Mouse (Mus musculus): Measurements from ENCODE around the gene Pxn.
"Not testable (repeated sequence)": the region's sequence is repeated elsewhere in the genome, so short reads cannot be mapped to it uniquely, and the experiment has no call there.

Pxn gene

DNA sequence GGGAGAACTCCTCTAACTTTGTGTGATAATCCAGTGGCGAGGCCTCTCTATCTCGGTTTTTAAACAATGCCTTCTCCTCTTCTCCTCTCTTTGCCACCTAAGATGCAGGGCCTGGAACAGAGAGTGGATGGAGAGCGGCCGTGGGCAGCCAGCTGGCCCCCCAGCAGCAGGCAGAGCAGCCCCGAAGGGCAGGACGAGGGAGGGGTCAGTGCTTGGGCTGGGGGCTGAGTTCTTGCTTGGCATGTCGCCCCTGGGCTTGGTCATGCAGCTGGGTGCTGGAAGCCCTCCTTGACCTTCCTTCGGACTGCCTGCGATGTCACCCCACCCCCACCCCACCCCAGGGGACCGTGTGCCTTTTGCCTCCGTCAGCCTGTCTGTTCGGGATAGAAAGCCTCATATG, 44.9 kb downstream of the Pxn start:
- no peak for DNase-seq (ENCODE audit: extremely low read depth, low read depth)

- no peak for DNase-seq (ENCODE audit: extremely low read depth, low read depth)
These were observed 45.3 kb downstream of the Pxn start for GRCm38 (mm10) chr5:115551799-115552198.

GRCm38 (mm10) chr5:115553801-115554420, 47.4 kb downstream of the Pxn start:
- DNase-seq (ENCODE audit: extremely low read depth, low read depth) = no peak

GRCm38 (mm10) chr5:115554536-115555291, 48.2 kb downstream of the Pxn start:
- DNase-seq (ENCODE audit: extremely low read depth, low read depth) = no peak

GRCm38 (mm10) chr5:115556217-115556616, 49.7 kb downstream of the Pxn start:
- DNase-seq (ENCODE audit: extremely low read depth, low read depth) = peak; percentile 60

- no peak for DNase-seq (ENCODE audit: extremely low read depth, low read depth)
These were observed 51.8 kb downstream of the Pxn start for GRCm38 (mm10) chr5:115558182-115558794.

GRCm38 (mm10) chr5:115559237-115560101, 53.0 kb downstream of the Pxn start, which contains the start of gene Rplp0:
TSS of gene Rplp0 (plus strand) at chr5:115559467.
- peak; percentile 95 for DNase-seq (ENCODE audit: extremely low read depth, low read depth)

- DNase-seq (ENCODE audit: extremely low read depth, low read depth) = no peak
These were observed 53.9 kb downstream of the Pxn start for GRCm38 (mm10) chr5:115560336-115560905.

- DNase-seq (ENCODE audit: extremely low read depth, low read depth) = peak; percentile 56
These were observed 57.5 kb downstream of the Pxn start for GRCm38 (mm10) chr5:115563771-115564585.

DNA sequence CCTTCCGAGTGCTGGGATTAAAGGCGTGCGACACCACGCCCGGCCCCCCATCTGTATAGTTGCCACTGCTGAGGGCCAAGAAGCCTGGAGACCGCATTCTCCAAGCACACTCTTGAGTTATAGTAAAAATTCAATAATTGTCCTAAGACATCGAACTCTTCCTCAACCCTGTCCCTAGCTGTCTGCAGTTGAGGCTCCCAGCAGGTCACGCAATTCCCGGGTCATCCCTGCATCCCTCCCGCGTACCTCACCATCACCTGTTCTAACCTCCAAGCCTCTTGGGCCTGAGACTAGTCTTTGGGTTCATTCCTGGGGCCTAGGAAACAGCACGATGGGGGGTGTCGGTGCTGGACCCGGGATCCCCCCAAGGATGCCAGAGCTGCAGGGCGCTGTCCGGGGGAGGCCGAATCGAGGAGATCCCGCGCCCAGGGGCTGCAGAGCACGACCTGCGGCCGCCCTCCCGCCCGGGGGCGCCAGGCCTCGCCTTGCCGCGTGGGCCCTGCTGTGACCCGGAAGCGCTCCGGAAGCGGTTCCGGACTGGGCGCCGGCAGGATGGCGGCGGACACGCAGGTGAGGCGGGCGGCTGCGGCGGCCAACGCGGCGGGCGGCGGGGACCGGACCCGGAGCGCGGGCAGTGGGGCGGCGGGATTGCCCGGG, 58.4 kb downstream of the Pxn start, which contains the start of gene Gcn1l1:
Gene Gcn1l1 (plus strand): TSS at position 518 of the 657 bp plus-strand sequence.
- peak; percentile 55 for DNase-seq (ENCODE audit: extremely low read depth, low read depth)

DNA sequence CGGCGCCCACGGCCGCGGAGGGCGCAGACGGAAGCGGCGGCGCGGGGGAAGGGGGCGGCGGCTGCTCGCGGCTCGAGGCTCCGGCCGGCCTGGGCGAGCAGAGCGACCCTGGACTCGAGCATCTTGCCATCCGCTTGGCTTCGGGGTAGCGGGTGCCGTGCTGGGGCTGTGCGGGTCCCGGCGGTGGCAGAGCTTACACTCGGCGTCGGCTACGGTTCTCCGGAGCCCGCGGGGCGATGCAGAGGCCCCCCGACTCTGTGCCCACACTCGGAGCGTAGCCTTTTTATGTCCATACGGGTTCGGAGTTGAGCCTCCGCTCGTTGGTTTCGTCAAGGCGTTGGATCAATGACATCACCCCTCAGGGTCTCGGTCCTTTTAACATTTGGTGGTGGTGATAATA, 58.9 kb downstream of the Pxn start:
- DNase-seq (ENCODE audit: extremely low read depth, low read depth) = no peak

- no peak for DNase-seq (ENCODE audit: extremely low read depth, low read depth)
These were observed 62.2 kb downstream of the Pxn start for GRCm38 (mm10) chr5:115568681-115569080.

- no peak for DNase-seq (ENCODE audit: extremely low read depth, low read depth)
These were observed 62.8 kb downstream of the Pxn start for GRCm38 (mm10) chr5:115569308-115569707.

- no peak for DNase-seq (ENCODE audit: extremely low read depth, low read depth)
These were observed 63.2 kb downstream of the Pxn start for GRCm38 (mm10) chr5:115569721-115570120.

DNA sequence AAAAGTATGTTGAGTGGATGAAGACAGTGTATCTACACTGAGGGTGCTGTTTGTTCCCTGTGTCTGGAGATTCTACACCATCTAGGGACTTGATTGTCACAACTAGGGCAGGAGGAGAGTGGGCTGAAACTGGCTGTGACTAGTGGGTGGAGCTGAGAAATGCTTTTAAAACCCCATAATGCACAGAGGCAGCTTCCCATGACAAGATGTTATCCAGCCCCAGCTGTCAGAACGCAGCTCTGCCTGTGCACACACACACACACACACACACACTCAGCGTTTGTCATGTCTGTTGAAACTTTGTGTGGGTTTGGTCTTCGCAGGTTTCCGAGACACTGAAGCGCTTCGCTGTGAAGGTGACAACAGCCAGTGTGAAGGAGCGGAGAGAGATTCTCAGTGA, 64.6 kb downstream of the Pxn start:
- DNase-seq (ENCODE audit: extremely low read depth, low read depth) = no peak

- DNase-seq (ENCODE audit: extremely low read depth, low read depth) = no peak
These were observed 66.4 kb downstream of the Pxn start for GRCm38 (mm10) chr5:115572679-115573535.

DNA sequence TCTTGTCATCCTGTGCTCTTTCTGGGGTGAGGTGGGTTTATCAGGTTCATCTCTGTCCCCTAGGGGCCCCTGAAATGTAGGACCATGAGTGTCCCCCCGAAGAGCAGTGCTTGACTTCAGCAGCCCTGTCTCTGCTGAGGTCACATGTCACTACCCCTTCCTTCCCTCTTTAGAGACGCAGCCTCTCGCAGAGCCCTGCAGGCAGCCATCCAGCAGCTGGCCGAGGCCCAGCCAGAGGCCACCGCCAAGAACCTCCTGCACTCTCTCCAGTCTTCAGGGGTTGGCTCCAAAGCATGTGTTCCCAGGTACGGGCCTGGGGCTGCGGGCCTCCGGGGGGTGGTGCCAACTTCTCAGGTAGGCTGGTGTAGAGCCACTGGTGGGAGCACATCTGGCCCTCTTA, 68.5 kb downstream of the Pxn start:
- DNase-seq (ENCODE audit: extremely low read depth, low read depth) = no peak

- not testable (repeated sequence) for DNase-seq (ENCODE audit: extremely low read depth, low read depth)
These were observed 71.2 kb downstream of the Pxn start for GRCm38 (mm10) chr5:115577686-115578085.

GRCm38 (mm10) chr5:115578922-115579321, 72.4 kb downstream of the Pxn start:
- DNase-seq (ENCODE audit: extremely low read depth, low read depth) = no peak
